Mouse (Mus musculus) midbrain, embryonic 11.5 days (tissue): ENCODE data around the gene Cxcl5. TPM values are rescaled to one million over a fixed set of nuclear protein-coding genes. Genes with fewer than 3 reads are reported as not detected.

ENCODE experiments used
- ATAC-seq: fragments of 200-750 bp; cut with Nextera tagmentation; 2 replicates; pipeline ENCODE4 v1.8.0; 2017; ENCODE audit warnings: moderate TSS enrichment, moderate library complexity; ENCODE audit not compliant: low FRiP score
- DNase-seq: peaks from one replicate; pipeline ENCODE4 v3.0.0; 2015; ENCODE audit warnings: low spot score; ENCODE audit errors: missing footprints
- H3K27ac ChIP-seq: fragments of 300-500 bp; sonication (generic); 2 replicates; pipeline ENCODE4 v1.5.1; 2014; ENCODE audit warnings: low read depth, low read length
- H3K27me3 ChIP-seq: fragments of 300-500 bp; sonication (generic); 2 replicates; pipeline ENCODE4 v1.6.1; 2014; ENCODE audit warnings: mild to moderate bottlenecking, low read length, moderate library complexity, mixed read lengths; ENCODE audit not compliant: control insufficient read depth, insufficient read depth
- H3K36me3 ChIP-seq: fragments of 300-500 bp; sonication (generic); 2 replicates; pipeline ENCODE4 v1.6.1; 2014; ENCODE audit warnings: mild to moderate bottlenecking, low read length, moderate library complexity, mixed read lengths; ENCODE audit not compliant: control insufficient read depth, insufficient read depth
- H3K4me1 ChIP-seq: fragments of 300-500 bp; sonication (generic); 2 replicates; pipeline ENCODE4 v1.6.1; 2014; ENCODE audit warnings: low read length; ENCODE audit not compliant: control insufficient read depth, insufficient read depth
- H3K4me2 ChIP-seq: fragments of 300-500 bp; sonication (generic); 2 replicates; pipeline ENCODE4 v1.6.1; 2014; ENCODE audit warnings: mild to moderate bottlenecking, moderate library complexity
- H3K4me3 ChIP-seq: fragments of 300-500 bp; sonication (generic); 2 replicates; pipeline ENCODE4 v1.5.1; 2014; ENCODE audit warnings: low read depth, low read length
- H3K9ac ChIP-seq: fragments of 300-500 bp; sonication (generic); 2 replicates; pipeline ENCODE4 v1.6.1; 2014; ENCODE audit warnings: low read length
- H3K9me3 ChIP-seq: fragments of 300-500 bp; sonication (generic); 2 replicates; pipeline ENCODE4 v1.6.1; 2016; ENCODE audit warnings: low read length; ENCODE audit not compliant: control insufficient read depth
- WGBS: fragments of 180-500 bp; shearing (Covaris S2); extraction: QIAGEN DNeasy Blood & Tissue Kit; methylation state at CpG from one replicate; pipeline ENCODE4 v1.1.7; 2014; 5-methylcytosine and 5-hydroxymethylcytosine counted together
- polyA plus RNA-seq: library from polyadenylated mRNA; unstranded; fragments of >200 nt; fragmentation: Nextera tagmentation; extraction: Ambion mirVana; gene quantifications from 2 replicates; pipeline ENCODE4 v1.2.1, GENCODE M21; 2014

Cxcl5 gene
- polyA plus RNA-seq, 1 experiment from 2014 or later = 0.11 TPM

DNA sequence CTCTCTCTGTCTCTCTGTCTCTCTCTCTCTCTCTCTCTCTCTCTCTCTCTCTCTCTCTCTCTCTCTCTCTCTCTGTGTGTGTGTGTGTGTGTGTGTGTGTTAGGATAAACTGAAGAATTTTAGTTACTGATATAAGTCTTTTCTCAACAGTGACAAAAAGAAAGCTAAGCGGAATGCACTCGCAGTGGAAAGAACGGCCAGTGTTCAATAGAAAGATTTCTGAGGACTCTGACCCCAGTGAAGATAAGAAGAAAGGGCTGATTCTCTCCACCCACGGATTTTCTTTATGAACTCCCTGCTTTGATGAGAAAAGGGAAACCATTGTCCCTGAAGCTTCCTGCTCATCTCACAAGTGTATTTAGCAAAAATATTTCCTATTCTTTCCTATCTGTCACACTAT is 1.1 kb downstream of the Cxcl5 start:
- Histone ChIP-seq H3K4me2 (no peak overlapping the region), H3K27ac (no peak overlapping the region), H3K9ac (no peak overlapping the region), H3K27me3 (peaks cover 8% of the 10 kb centered on the region; the same call in 1 of the 2 replicates), H3K36me3 (no peaks in the 10 kb centered on the region), H3K4me1 (peaks cover 3% of the 10 kb centered on the region; the same call in 1 of the 2 replicates), H3K9me3 (no peaks in the 10 kb centered on the region), H3K4me3 (no peak overlapping the region)
- WGBS = 37% methylated on average over 4 of the region's 4 CpGs
- ATAC-seq = no peak
- no peak for DNase-seq

DNA sequence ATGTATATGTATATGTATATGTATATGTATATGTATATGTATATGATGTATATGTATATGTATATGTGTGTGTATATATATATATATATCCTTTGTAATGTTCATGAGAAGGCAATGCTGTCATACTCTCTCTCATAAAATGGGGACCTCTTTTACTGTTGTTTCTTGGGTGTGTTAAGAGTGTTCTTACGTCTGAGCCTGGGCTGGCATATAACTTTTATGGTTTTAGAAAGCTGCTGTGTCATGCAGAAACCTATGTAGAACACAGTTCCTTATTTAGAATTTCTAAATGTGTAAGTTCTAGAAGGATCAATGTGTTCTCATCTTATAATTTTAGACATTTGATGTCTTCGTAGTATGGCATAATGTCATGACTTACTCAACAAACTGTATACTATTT is 1.7 kb downstream of the Cxcl5 start:
- Histone ChIP-seq H3K4me2 (no peak overlapping the region), H3K4me3 (no peak overlapping the region), H3K4me1 (peaks cover 3% of the 10 kb centered on the region; the same call in 1 of the 2 replicates), H3K36me3 (no peaks in the 10 kb centered on the region), H3K27ac (no peak overlapping the region), H3K9ac (no peak overlapping the region), H3K9me3 (no peaks in the 10 kb centered on the region), H3K27me3 (peaks cover 8% of the 10 kb centered on the region; the same call in 1 of the 2 replicates)
- ATAC-seq (no peak), DNase-seq (no peak)
- 94% methylated on average over 2 of the region's 2 CpGs for WGBS

DNA sequence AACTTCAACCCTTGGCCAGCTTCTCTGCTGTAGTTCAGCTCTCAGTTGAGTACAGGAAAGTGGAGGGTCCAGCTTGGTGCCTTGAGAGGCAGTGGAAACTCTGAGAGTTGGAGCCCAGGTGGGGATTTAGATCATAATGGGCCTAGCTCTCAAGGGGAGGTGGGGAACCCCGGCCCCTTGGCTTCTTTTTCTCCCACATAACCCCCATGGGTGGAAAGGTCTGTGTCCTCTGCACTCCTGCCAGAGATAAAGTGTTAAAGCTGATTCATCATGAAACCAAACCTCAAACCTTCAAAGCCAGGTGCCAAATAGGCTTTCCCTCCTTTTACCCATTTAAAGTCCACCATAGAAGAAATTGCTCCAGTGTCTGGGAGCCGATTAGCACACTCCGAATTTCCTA is 2.7 kb downstream of the Cxcl5 start:
- Histone ChIP-seq H3K27ac (no peak overlapping the region), H3K4me3 (no peak overlapping the region), H3K4me2 (no peak overlapping the region), H3K9me3 (no peaks in the 10 kb centered on the region), H3K4me1 (peaks cover 3% of the 10 kb centered on the region; the same call in 1 of the 2 replicates), H3K36me3 (no peaks in the 10 kb centered on the region), H3K9ac (no peak overlapping the region), H3K27me3 (peaks cover 8% of the 10 kb centered on the region; the same call in 1 of the 2 replicates)
- ATAC-seq (no peak), DNase-seq (no peak)
- WGBS = 89% methylated on average over 3 of the region's 3 CpGs

DNA sequence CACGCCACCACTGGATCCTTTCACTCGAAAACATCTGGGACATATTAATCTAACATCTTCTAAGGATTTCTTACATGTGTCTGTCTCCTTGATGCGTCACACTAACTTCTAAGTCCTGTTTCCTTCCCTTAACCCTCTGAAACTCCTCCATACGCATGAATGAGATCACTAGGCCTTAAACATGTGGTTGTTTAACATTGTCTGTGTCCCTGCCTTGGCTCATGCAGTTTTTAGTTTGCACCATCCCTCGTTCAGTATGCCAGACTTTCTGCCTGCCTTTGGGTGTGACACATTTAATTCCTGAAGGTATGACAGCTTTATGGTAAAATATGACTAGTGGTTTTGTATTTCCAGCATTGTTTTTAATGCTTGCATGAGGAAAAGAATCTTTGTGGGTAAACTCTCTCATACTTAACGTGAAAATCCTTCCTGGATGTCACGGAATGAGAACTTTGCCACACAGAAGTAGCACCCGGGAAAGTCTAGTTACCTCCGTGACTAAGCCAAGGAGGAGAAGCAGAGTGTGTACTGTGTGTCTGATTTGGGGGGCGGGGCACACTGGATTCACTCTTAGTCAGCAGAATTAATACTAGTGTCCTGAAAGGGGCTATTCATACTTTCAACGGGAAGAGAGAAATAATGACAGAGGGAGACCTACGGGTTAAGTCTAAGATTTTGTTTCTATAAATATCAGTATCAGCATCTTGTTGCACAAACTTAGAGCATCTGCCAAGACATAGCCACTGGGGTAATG is 4.9 kb downstream of the Cxcl5 start:
- H3K36me3 ChIP-seq = no peaks in the 10 kb centered on the region
- no peak overlapping the region for H3K27ac ChIP-seq
- ATAC-seq = no peak
- H3K4me1 ChIP-seq = peaks cover 3% of the 10 kb centered on the region; the same call in 1 of the 2 replicates
- H3K9ac ChIP-seq = no peak overlapping the region
- H3K27me3 ChIP-seq = peaks cover 8% of the 10 kb centered on the region; the same call in 1 of the 2 replicates
- H3K4me2 ChIP-seq = no peak overlapping the region
- no peak for DNase-seq
- no peaks in the 10 kb centered on the region for H3K9me3 ChIP-seq
- 85% methylated on average over 12 of the region's 12 CpGs for WGBS
- H3K4me3 ChIP-seq = no peak overlapping the region

DNA sequence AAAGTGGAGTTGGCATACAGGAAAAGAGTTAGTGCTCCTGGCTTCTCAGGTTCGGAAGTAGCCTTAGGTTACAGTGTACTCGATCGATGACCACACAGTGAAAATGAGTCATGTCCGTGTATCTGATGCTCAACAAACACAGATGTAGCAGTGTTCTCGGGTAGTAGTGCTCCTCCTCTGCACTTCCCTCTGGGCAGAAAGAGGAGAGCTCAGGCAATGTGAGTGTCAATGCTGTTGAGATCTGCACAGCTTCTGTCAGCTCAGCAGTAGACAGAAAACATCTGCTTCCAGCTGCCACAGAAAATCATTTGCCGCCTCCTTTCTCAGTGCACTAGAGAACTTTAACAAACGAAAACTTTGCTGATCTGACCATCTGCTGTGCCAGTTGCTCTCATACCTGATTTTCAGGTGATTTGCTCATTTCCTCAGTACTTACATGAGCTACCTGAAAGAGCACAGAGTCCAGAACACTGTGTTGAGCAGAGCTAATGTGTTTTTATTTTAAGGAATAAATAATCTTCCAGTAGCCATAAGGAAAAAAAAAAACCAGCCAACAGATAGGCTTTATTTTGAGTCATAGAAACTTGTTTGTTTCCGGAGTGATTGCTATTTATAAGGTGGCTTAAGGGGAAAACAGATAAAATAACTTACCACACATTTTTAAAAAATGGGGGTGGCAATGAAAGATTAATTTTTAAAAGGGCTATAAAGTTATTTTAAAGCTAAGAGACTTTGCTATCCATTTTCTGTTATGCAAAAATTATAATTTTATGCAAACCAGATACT is 6.9 kb downstream of the Cxcl5 start:
- no peaks in the 10 kb centered on the region for H3K36me3 ChIP-seq
- ATAC-seq = no peak
- no peaks in the 10 kb centered on the region for H3K27me3 ChIP-seq
- 81% methylated on average over 8 of the region's 8 CpGs for WGBS
- no peaks in the 10 kb centered on the region for H3K4me1 ChIP-seq
- H3K9me3 ChIP-seq = no peaks in the 10 kb centered on the region
- no peak overlapping the region for H3K27ac ChIP-seq
- no peak overlapping the region for H3K4me2 ChIP-seq
- no peak overlapping the region for H3K4me3 ChIP-seq
- H3K9ac ChIP-seq = no peak overlapping the region
- no peak for DNase-seq

DNA sequence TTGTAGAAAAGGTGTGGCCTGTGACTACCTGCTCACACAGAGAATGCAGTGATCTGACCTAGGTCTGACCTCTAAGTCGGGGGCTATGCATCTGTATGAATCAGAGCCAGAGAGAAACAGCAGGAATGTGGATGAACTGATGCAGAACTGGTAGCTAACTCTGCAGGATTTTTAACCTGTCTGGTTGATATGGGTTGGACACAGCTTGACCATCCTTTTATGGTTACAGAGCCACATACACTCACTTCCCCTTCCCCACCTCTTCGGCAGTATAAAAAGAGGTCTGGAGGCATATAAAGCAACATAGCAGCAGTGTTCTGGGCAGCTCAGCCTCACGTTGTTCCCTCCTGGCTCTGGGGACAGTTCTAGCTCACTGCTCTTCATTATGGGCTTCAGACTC is 9.1 kb downstream of the Cxcl5 start, which contains the start of gene Ppbp:
Gene Ppbp (plus strand): TSS at position 301 of the 400 bp plus-strand sequence.
- no peak for DNase-seq
- no peak within 1 kb of the TSS for H3K9ac ChIP-seq
- no peak within 1 kb of the TSS for H3K27ac ChIP-seq
- ATAC-seq = no peak
- H3K4me1 ChIP-seq = no peaks in the 10 kb centered on the region
- H3K9me3 ChIP-seq = no peaks in the 10 kb centered on the region
- H3K4me2 ChIP-seq = no peak within 1 kb of the TSS
- H3K27me3 ChIP-seq = no peaks in the 10 kb centered on the region
- 66% methylated on average over 3 of the region's 3 CpGs for WGBS
- H3K36me3 ChIP-seq = no peaks in the 10 kb centered on the region
- no peak within 1 kb of the TSS for H3K4me3 ChIP-seq

DNA sequence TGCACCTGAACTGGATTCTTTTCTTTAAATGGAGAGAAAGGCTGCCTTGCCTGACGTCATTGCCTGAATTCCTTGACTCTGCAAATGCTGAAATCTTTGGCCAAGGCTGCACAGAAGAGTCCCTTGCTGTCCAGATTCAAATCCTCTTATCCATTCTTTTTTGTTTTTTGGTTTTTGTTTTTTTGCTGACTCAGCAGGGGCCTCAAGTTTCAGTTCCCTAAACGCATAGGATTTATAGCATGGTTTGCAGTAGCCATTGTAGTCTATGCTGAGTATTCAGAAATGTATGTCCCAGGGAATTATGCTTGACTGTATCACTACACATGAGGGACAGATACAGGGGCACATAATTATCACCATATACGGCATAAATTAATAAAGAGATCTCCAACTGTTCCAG is 12.2 kb downstream of the Cxcl5 start:
- no peaks in the 10 kb centered on the region for H3K36me3 ChIP-seq
- ATAC-seq (no peak), DNase-seq (no peak)
- H3K9me3 ChIP-seq = no peaks in the 10 kb centered on the region
- no peak overlapping the region for H3K9ac ChIP-seq
- no peak overlapping the region for H3K4me2 ChIP-seq
- no peaks in the 10 kb centered on the region for H3K4me1 ChIP-seq
- no peak overlapping the region for H3K4me3 ChIP-seq
- WGBS = 78% methylated on average over 3 of the region's 3 CpGs
- H3K27me3 ChIP-seq = no peaks in the 10 kb centered on the region
- no peak overlapping the region for H3K27ac ChIP-seq

DNA sequence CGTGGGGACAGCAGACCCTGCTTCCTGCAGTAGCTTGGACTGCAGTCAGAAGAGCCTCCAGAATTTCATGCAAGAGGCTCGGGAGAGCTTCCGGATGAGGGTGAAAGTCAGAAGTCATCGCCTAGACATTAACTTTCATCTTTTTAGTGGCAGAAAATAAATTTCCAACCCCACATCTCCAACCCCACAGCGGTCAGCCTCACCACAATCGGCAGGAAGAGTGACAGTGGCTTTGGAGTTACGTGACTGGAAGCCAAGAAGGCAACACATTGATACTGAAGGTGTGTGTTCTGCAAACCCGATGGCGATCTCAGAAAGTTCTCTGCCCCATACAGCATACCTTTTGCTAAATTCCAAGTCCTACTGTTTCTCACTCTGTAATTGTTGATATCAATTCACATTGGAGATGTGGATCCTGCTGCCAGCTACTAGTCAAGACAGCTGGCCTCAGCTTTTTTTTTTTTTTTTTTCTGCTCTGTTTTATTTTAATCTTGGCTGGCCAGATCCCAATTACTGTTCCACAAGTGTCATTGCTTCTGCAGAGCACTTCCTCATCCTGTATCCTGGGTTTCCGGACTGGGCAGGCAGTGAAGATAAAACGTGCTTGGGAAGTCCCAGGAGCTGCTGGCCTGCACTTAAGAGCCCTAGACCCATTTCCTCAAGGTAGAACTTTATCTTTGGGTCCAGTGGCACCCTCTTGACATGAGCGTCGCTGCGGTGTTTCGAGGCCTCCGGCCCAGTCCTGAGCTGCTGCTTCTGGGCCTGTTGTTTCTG is 12.9 kb downstream of the Cxcl5 start, which contains the start of gene Pf4:
Gene Pf4 (plus strand): TSS at position 556 of the 774 bp plus-strand sequence.
- DNase-seq (no peak), ATAC-seq (no peak)
- H3K4me1 ChIP-seq = no peaks in the 10 kb centered on the region
- no peaks in the 10 kb centered on the region for H3K27me3 ChIP-seq
- WGBS = 86% methylated on average over 16 of the region's 16 CpGs
- no peak within 1 kb of the TSS for H3K4me3 ChIP-seq
- no peak within 1 kb of the TSS for H3K9ac ChIP-seq
- H3K36me3 ChIP-seq = no peaks in the 10 kb centered on the region
- no peak within 1 kb of the TSS for H3K4me2 ChIP-seq
- no peak within 1 kb of the TSS for H3K27ac ChIP-seq
- H3K9me3 ChIP-seq = no peaks in the 10 kb centered on the region
